Comparison of ENCODE assay signal across 12 mouse cellular contexts in the genomic region with DNA sequence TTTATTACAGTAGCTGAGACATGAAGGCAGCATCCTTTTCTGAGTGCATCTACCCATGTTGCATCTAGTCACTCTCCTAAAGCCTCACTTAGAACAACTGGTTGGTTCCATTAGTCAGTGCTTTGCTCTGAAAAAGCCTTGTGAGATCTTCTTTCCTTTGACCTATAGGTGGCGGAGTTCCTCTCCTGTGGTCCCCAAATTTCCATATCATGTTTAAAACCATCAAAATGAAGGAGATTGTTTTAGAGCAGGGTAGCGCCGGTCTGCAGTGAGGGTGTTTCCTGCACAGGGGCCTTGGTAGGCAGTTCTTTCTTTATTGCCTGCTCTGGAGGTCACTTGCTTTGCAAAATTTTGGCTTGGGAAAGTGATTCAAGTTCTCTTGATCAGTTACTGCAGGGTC. TPM values are rescaled to one million over a fixed set of nuclear protein-coding genes. Genes with fewer than 3 reads are reported as not detected.
DNase-seq lines count a peak whose midpoint lies in the region; ATAC-seq and TF ChIP-seq lines count a peak whose summit lies in the region.
"Had no signal": no experiment of that assay in that cellular context is flagged by ENCODE, and none has a peak within 500 bp of the region (broad histone marks: within the 10 kb centered on the region; RNA-seq: fewer than 3 reads in every experiment).

No protein-coding gene starts in this region.

- 47% methylated on average over 3 of the region's 3 CpGs for WGBS in hindbrain, embryonic 11.5 days
- WGBS in hindbrain, embryonic 14.5 days, result 49% methylated on average over 3 of the region's 3 CpGs
- 23% methylated on average over 3 of the region's 3 CpGs for WGBS in stomach, postnatal 0 days

- H3K9ac ChIP-seq in hindbrain, embryonic 11.5 days (ENCODE audit: low read depth, low read length), result no peak overlapping the region
- no peak overlapping the region for H3K9ac ChIP-seq in hindbrain, embryonic 14.5 days
- no peak overlapping the region for H3K9ac ChIP-seq in stomach, postnatal 0 days (ENCODE audit: low read length)

- no peak for ATAC-seq in hindbrain, embryonic 11.5 days (ENCODE audit: low FRiP score)
- no peak for ATAC-seq in hindbrain, embryonic 14.5 days (ENCODE audit: low FRiP score)
- ATAC-seq in stomach, postnatal 0 days (ENCODE audit: low FRiP score, low TSS enrichment), result no peak

- TF ChIP-seq CTCF in stomach, postnatal 0 days (IDR thresholded peaks at IDR 0.05; ENCODE audit: low read depth), result peak; percentile 78

- H3K9me3 ChIP-seq in hindbrain, embryonic 11.5 days (ENCODE audit: control insufficient read depth, low read length), result no peaks in the 10 kb centered on the region
- H3K9me3 ChIP-seq in hindbrain, embryonic 14.5 days (ENCODE audit: control insufficient read depth, low read length), result no peaks in the 10 kb centered on the region
- no peaks in the 10 kb centered on the region for H3K9me3 ChIP-seq in stomach, postnatal 0 days (ENCODE audit: control insufficient read depth, low read length)

- no peaks in the 10 kb centered on the region for H3K36me3 ChIP-seq in hindbrain, embryonic 11.5 days (ENCODE audit: control insufficient read depth, insufficient read depth, low read length)
- peaks cover 4% of the 10 kb centered on the region; the same call in 1 of the 2 replicates for H3K36me3 ChIP-seq in hindbrain, embryonic 14.5 days (replicated peaks; ENCODE audit: control insufficient read depth, insufficient read depth)
- H3K36me3 ChIP-seq in stomach, postnatal 0 days (ENCODE audit: control insufficient read depth, insufficient read depth, low read length), result no peaks in the 10 kb centered on the region

- no peak overlapping the region for H3K27ac ChIP-seq in hindbrain, embryonic 11.5 days (ENCODE audit: low read depth, low read length)
- no peak overlapping the region for H3K27ac ChIP-seq in hindbrain, embryonic 14.5 days
- no peak overlapping the region for H3K27ac ChIP-seq in stomach, postnatal 0 days (replicated peaks)

- H3K4me2 ChIP-seq in hindbrain, embryonic 11.5 days (replicated peaks; ENCODE audit: low read depth, low read length), result no peak overlapping the region
- H3K4me2 ChIP-seq in hindbrain, embryonic 14.5 days (replicated peaks), result no peak overlapping the region
- no peak overlapping the region for H3K4me2 ChIP-seq in stomach, postnatal 0 days (replicated peaks; ENCODE audit: low read depth)

- no peaks in the 10 kb centered on the region for H3K27me3 ChIP-seq in hindbrain, embryonic 11.5 days (ENCODE audit: control insufficient read depth, insufficient read depth, low read length)
- H3K27me3 ChIP-seq in hindbrain, embryonic 14.5 days (ENCODE audit: control insufficient read depth, insufficient read depth, low read length), result no peaks in the 10 kb centered on the region
- no peaks in the 10 kb centered on the region for H3K27me3 ChIP-seq in stomach, postnatal 0 days (ENCODE audit: control insufficient read depth, insufficient read depth, low read length)

- no peaks in the 10 kb centered on the region for H3K4me1 ChIP-seq in hindbrain, embryonic 11.5 days (replicated peaks; ENCODE audit: control insufficient read depth, insufficient read depth, low read length)
- H3K4me1 ChIP-seq in hindbrain, embryonic 14.5 days (replicated peaks; ENCODE audit: control insufficient read depth, insufficient read depth, low read length), result no peaks in the 10 kb centered on the region
- no peaks in the 10 kb centered on the region for H3K4me1 ChIP-seq in stomach, postnatal 0 days (replicated peaks; ENCODE audit: control insufficient read depth, insufficient read depth)

- no peak for TF ChIP-seq EP300 in stomach, postnatal 0 days (optimal IDR thresholded peaks at IDR 0.05)

- no peak overlapping the region for H3K4me3 ChIP-seq in hindbrain, embryonic 11.5 days (ENCODE audit: low read depth, low read length)
- no peak overlapping the region for H3K4me3 ChIP-seq in hindbrain, embryonic 14.5 days (replicated peaks; ENCODE audit: low read length)
- H3K4me3 ChIP-seq in stomach, postnatal 0 days (ENCODE audit: low read depth, low read length), result no peak overlapping the region
- H3K4me3 ChIP-seq: myocyte had no signal

- DNase-seq in hindbrain, embryonic 11.5 days (ENCODE audit: low spot score), result peak; percentile 22
- DNase-seq in hindbrain, embryonic 14.5 days (ENCODE audit: low spot score), result no peak
- DNase-seq in thymus, postnatal 14 days, result peak; percentile 14
- DNase-seq in thymus, postnatal 36 days, result no peak
- DNase-seq in embryo, embryonic 11 days, result peak; percentile 39
- DNase-seq in stomach, postnatal 0 days (ENCODE audit: low spot score), result no peak
- no peak for DNase-seq in spleen, adult 12 weeks (ENCODE audit: low spot score)
- no peak for DNase-seq in adrenal gland, postnatal 25 days
- DNase-seq: gastrocnemius, postnatal 14 days; layer of hippocampus, postnatal 36 days; thymus, postnatal 25 days had no signal

RNA-seq across cellular contexts. Expression of gene Cetn4, which starts 11.8 kb away (rescaled TPM):
- polyA plus RNA-seq in hindbrain, embryonic 11.5 days (2014; fragmentation: Nextera tagmentation; extraction: Ambion mirVana), result 1.4 and 1.8 TPM in 2 replicates
- polyA plus RNA-seq in hindbrain, embryonic 14.5 days (2014; fragmentation: Nextera tagmentation; extraction: Ambion mirVana), result 1.5 and 1.7 TPM in 2 replicates
- 1.7 and 1.8 TPM in 2 replicates for polyA plus RNA-seq in stomach, postnatal 0 days (2015; fragmentation: Nextera tagmentation; extraction: Ambion mirVana)
- total RNA-seq in adrenal gland, postnatal 25 days (2021), result 2.7 and 3.7 TPM in 2 replicates

RNA-seq across cellular contexts. Expression of gene Bbs12, which starts 12.0 kb away (rescaled TPM):
- 6.0 and 7.3 TPM in 2 replicates for polyA plus RNA-seq in hindbrain, embryonic 11.5 days (2014; fragmentation: Nextera tagmentation; extraction: Ambion mirVana)
- polyA plus RNA-seq in hindbrain, embryonic 14.5 days (2014; fragmentation: Nextera tagmentation; extraction: Ambion mirVana), result 5.1 and 5.4 TPM in 2 replicates
- 2.4 and 2.9 TPM in 2 replicates for polyA plus RNA-seq in stomach, postnatal 0 days (2015; fragmentation: Nextera tagmentation; extraction: Ambion mirVana)
- 6.9 and 8.1 TPM in 2 replicates for total RNA-seq in adrenal gland, postnatal 25 days (2021)

RNA-seq across cellular contexts. Expression of gene Fgf2, which starts 23.8 kb away (rescaled TPM):
- 0.49 and 1.1 TPM in 2 replicates for polyA plus RNA-seq in hindbrain, embryonic 11.5 days (2014; fragmentation: Nextera tagmentation; extraction: Ambion mirVana)
- polyA plus RNA-seq in hindbrain, embryonic 14.5 days (2014; fragmentation: Nextera tagmentation; extraction: Ambion mirVana), result 1.1 and 1.5 TPM in 2 replicates
- polyA plus RNA-seq in stomach, postnatal 0 days (2015; fragmentation: Nextera tagmentation; extraction: Ambion mirVana), result 1.1 and 1.2 TPM in 2 replicates
- 1.4 and 2.5 TPM in 2 replicates for total RNA-seq in adrenal gland, postnatal 25 days (2021)

Comparison
In these comparisons a context has a peak if more than half of its experiments do, and no peak if none do; other contexts are left out.
1. DNase-seq: peak in hindbrain, embryonic 11.5 days (single experiment), thymus, postnatal 14 days (single experiment) and embryo, embryonic 11 days (single experiment); none in hindbrain, embryonic 14.5 days (single experiment), thymus, postnatal 36 days (0 of 2), stomach, postnatal 0 days (single experiment), spleen, adult 12 weeks (single experiment) and adrenal gland, postnatal 25 days (single experiment).